Comparison of ENCODE assay signal across 11 mouse cellular contexts in genomic region chr10:94458690-94459089, GRCm38 (mm10).
DNase-seq lines count a peak whose midpoint lies in the region; ATAC-seq lines count a peak whose summit lies in the region.
"Had no signal": no experiment of that assay in that cellular context is flagged by ENCODE, and none has a peak within 500 bp of the region (broad histone marks: within the 10 kb centered on the region; RNA-seq: fewer than 3 reads in every experiment).

No protein-coding gene starts in this region.

- intact Hi-C loops in gastrocnemius, postnatal 14 days (cut with DNase I; ENCODE audit: low total_unique reads), result no loop called here
- intact Hi-C loops in left cerebral cortex, postnatal 4 days (cut with DNase I), result no loop called here
- intact Hi-C loops in left cerebral cortex, postnatal 10 days (cut with DNase I), result no loop called here

- 64% methylated on average over 6 of the region's 6 CpGs for WGBS in embryonic facial prominence, embryonic 10.5 days
- WGBS in neural tube, embryonic 13.5 days, result 58% methylated on average over 6 of the region's 6 CpGs

- no peak overlapping the region for H3K4me3 ChIP-seq in embryonic facial prominence, embryonic 10.5 days
- H3K4me3 ChIP-seq in neural tube, embryonic 13.5 days, result no peak overlapping the region
- H3K4me3 ChIP-seq: heart, adult 2 months; liver, embryonic 12.5 days had no signal

- no peaks in the 10 kb centered on the region for H3K27me3 ChIP-seq in embryonic facial prominence, embryonic 10.5 days (replicated peaks; ENCODE audit: low read depth, poor library complexity, severe bottlenecking)
- H3K27me3 ChIP-seq in neural tube, embryonic 13.5 days, result no peaks in the 10 kb centered on the region
- H3K27me3 ChIP-seq: liver, embryonic 12.5 days had no signal

- peak; percentile 68 for DNase-seq in gastrocnemius, postnatal 14 days
- DNase-seq in gastrocnemius, adult 8-10 months (ENCODE audit: low spot score in 2 of 2), result no peak
- peak; percentile 75 for DNase-seq in left cerebral cortex, postnatal 4 days
- DNase-seq in left cerebral cortex, adult 11 months (ENCODE audit: low spot score), result no peak
- peak; percentile 52 for DNase-seq in embryonic facial prominence, embryonic 10.5 days (ENCODE audit: low spot score)
- no peak for DNase-seq in left cerebral cortex, postnatal 10 days (ENCODE audit: extremely low spot score in 1 of 2, low spot score in 2 of 2)
- DNase-seq in cerebellum, adult 9-10 months, result no peak
- DNase-seq: B cell, adult 2 months; heart, adult 2 months had no signal

- H3K27ac ChIP-seq in embryonic facial prominence, embryonic 10.5 days (replicated peaks), result no peak overlapping the region
- H3K27ac ChIP-seq in neural tube, embryonic 13.5 days (replicated peaks), result no peak overlapping the region
- H3K27ac ChIP-seq: heart, adult 2 months; liver, embryonic 12.5 days had no signal

- H3K9me3 ChIP-seq in embryonic facial prominence, embryonic 10.5 days, result no peaks in the 10 kb centered on the region
- no peaks in the 10 kb centered on the region for H3K9me3 ChIP-seq in neural tube, embryonic 13.5 days
- H3K9me3 ChIP-seq: liver, embryonic 12.5 days had no signal

- H3K36me3 ChIP-seq in embryonic facial prominence, embryonic 10.5 days (replicated peaks), result no peaks in the 10 kb centered on the region
- no peaks in the 10 kb centered on the region for H3K36me3 ChIP-seq in neural tube, embryonic 13.5 days
- H3K36me3 ChIP-seq: liver, embryonic 12.5 days had no signal

- H3K4me2 ChIP-seq in neural tube, embryonic 13.5 days, result no peak overlapping the region
- H3K4me2 ChIP-seq: liver, embryonic 12.5 days had no signal

- no peak for ATAC-seq in neural tube, embryonic 13.5 days (ENCODE audit: low read depth)
- ATAC-seq: liver, embryonic 12.5 days had no signal

- peaks cover 17% of the 10 kb centered on the region for H3K4me1 ChIP-seq in embryonic facial prominence, embryonic 10.5 days
- H3K4me1 ChIP-seq in neural tube, embryonic 13.5 days (replicated peaks), result peaks cover 10% of the 10 kb centered on the region; the same call in 1 of the 2 replicates
- H3K4me1 ChIP-seq: liver, embryonic 12.5 days had no signal

- H3K9ac ChIP-seq in neural tube, embryonic 13.5 days, result 0 out of 2 replicates have a peak overlapping the region, but pooled peaks have one; percentile 8
- H3K9ac ChIP-seq: liver, embryonic 12.5 days had no signal

Comparison
In these comparisons a context has a peak if more than half of its experiments do, and no peak if none do; other contexts are left out.
1. DNase-seq: peak in gastrocnemius, postnatal 14 days (single experiment), left cerebral cortex, postnatal 4 days (single experiment) and embryonic facial prominence, embryonic 10.5 days (single experiment); none in gastrocnemius, adult 8-10 months (0 of 2), left cerebral cortex, adult 11 months (single experiment), left cerebral cortex, postnatal 10 days (0 of 2) and cerebellum, adult 9-10 months (single experiment).